9 mouse cellular contexts compared by ENCODE assay signal in genomic region chr3:69535941-69536647, GRCm38 (mm10).
A peak's percentile ranks its signal among the peaks of the same experiment; 100 is the strongest.
DNase-seq lines count a peak whose midpoint lies in the region; ATAC-seq and TF ChIP-seq lines count a peak whose summit lies in the region.
"Had no signal": no experiment of that assay in that cellular context is flagged by ENCODE, and none has a peak within 500 bp of the region (broad histone marks: within the 10 kb centered on the region; RNA-seq: fewer than 3 reads in every experiment).

No protein-coding gene starts in this region.

- no peak for TF ChIP-seq EP300 in lung, postnatal 0 days (IDR thresholded peaks at IDR 0.05)

- no peaks in the 10 kb centered on the region for H3K9me3 ChIP-seq in lung, postnatal 0 days (ENCODE audit: low read length)
- no peaks in the 10 kb centered on the region for H3K9me3 ChIP-seq in forebrain, embryonic 10.5 days
- no peaks in the 10 kb centered on the region for H3K9me3 ChIP-seq in intestine, embryonic 16.5 days (ENCODE audit: control insufficient read depth, low read length)

- TF ChIP-seq POLR2A in small intestine, adult 2 months (IDR thresholded peaks at IDR 0.05; ENCODE audit: low read depth, low read length), result no peak

- no peaks in the 10 kb centered on the region for H3K27me3 ChIP-seq in lung, postnatal 0 days (replicated peaks; ENCODE audit: insufficient read depth, low read length)
- peaks cover 10% of the 10 kb centered on the region; the same call in 1 of the 2 replicates for H3K27me3 ChIP-seq in forebrain, embryonic 10.5 days (ENCODE audit: poor library complexity, severe bottlenecking)
- no peaks in the 10 kb centered on the region for H3K27me3 ChIP-seq in intestine, embryonic 16.5 days (replicated peaks; ENCODE audit: control insufficient read depth, insufficient read depth, low read length)
- no peaks in the 10 kb centered on the region for H3K27me3 ChIP-seq in small intestine, adult 2 months (ENCODE audit: control insufficient read depth, insufficient read depth, low read length)

- no peak overlapping the region for H3K27ac ChIP-seq in lung, postnatal 0 days (ENCODE audit: low read length)
- H3K27ac ChIP-seq in forebrain, embryonic 10.5 days, result peak overlapping the region; percentile 60; the same call in 1 of the 2 replicates
- no peak overlapping the region for H3K27ac ChIP-seq in intestine, embryonic 16.5 days (ENCODE audit: low read length)
- H3K27ac ChIP-seq in small intestine, adult 2 months (ENCODE audit: insufficient read depth, low read depth, low read length), result 0 out of 2 replicates have a peak overlapping the region, but pooled peaks have one; percentile 1

- WGBS in lung, postnatal 0 days, result 36% methylated on average over 25 of the region's 25 CpGs
- 60% methylated on average over 25 of the region's 25 CpGs for WGBS in forebrain, embryonic 10.5 days
- 50% methylated on average over 25 of the region's 25 CpGs for WGBS in intestine, embryonic 16.5 days
- 72% methylated on average over 25 of the region's 25 CpGs for WGBS in small intestine, adult 2 months

- H3K4me2 ChIP-seq in lung, postnatal 0 days (replicated peaks; ENCODE audit: low read depth, low read length), result peak overlapping the region; percentile 4; the same call in 1 of the 2 replicates
- no peak overlapping the region for H3K4me2 ChIP-seq in intestine, embryonic 16.5 days (ENCODE audit: low read depth, low read length)

- H3K9ac ChIP-seq in lung, postnatal 0 days (replicated peaks; ENCODE audit: low read depth), result no peak overlapping the region
- peak overlapping the region; percentile 38; the same call in 1 of the 2 replicates for H3K9ac ChIP-seq in intestine, embryonic 16.5 days (ENCODE audit: low read depth, low read length)

- no peaks in the 10 kb centered on the region for H3K36me3 ChIP-seq in lung, postnatal 0 days (ENCODE audit: insufficient read depth, low read length)
- H3K36me3 ChIP-seq in forebrain, embryonic 10.5 days (replicated peaks), result no peaks in the 10 kb centered on the region
- no peaks in the 10 kb centered on the region for H3K36me3 ChIP-seq in intestine, embryonic 16.5 days (ENCODE audit: control insufficient read depth, insufficient read depth, low read length)
- H3K36me3 ChIP-seq in small intestine, adult 2 months (ENCODE audit: control insufficient read depth, insufficient read depth, low read length), result no peaks in the 10 kb centered on the region

- H3K4me3 ChIP-seq in lung, postnatal 0 days (ENCODE audit: low read depth, low read length), result no peak overlapping the region
- H3K4me3 ChIP-seq in forebrain, embryonic 10.5 days, result peak overlapping the region; percentile 7; the same call in 1 of the 2 replicates
- H3K4me3 ChIP-seq in intestine, embryonic 16.5 days (ENCODE audit: low read length), result no peak overlapping the region
- H3K4me3 ChIP-seq in small intestine, adult 2 months (ENCODE audit: low read depth, low read length), result no peak overlapping the region

- no peak for TF ChIP-seq CTCF in lung, postnatal 0 days (IDR thresholded peaks at IDR 0.05)
- TF ChIP-seq CTCF in small intestine, adult 2 months (IDR thresholded peaks at IDR 0.05; ENCODE audit: extremely low read depth, insufficient read length, insufficient replicate concordance, low read depth, low read length), result no peak

- no peaks in the 10 kb centered on the region for H3K4me1 ChIP-seq in lung, postnatal 0 days (ENCODE audit: insufficient read depth, low read depth, low read length)
- peaks cover 44% of the 10 kb centered on the region for H3K4me1 ChIP-seq in forebrain, embryonic 10.5 days
- H3K4me1 ChIP-seq in intestine, embryonic 16.5 days (ENCODE audit: control insufficient read depth, insufficient read depth, low read length), result peaks cover 3% of the 10 kb centered on the region; the same call in 1 of the 2 replicates
- no peaks in the 10 kb centered on the region for H3K4me1 ChIP-seq in small intestine, adult 2 months (ENCODE audit: control insufficient read depth, insufficient read depth, insufficient read length, low read length)

- peak; percentile 49 for ATAC-seq in lung, postnatal 0 days
- peak; percentile 62 for ATAC-seq in intestine, embryonic 16.5 days

- peak; percentile 32 for DNase-seq in lung, postnatal 0 days (ENCODE audit: low spot score)
- no peak for DNase-seq in lung, postnatal 14 days
- peak; percentile 33 for DNase-seq in forebrain, embryonic 10.5 days (ENCODE audit: extremely low spot score, low spot score)
- no peak for DNase-seq in ovary, postnatal 14 days (ENCODE audit: low spot score)
- no peak for DNase-seq in spleen, postnatal 10 days (ENCODE audit: low spot score in 2 of 2)
- DNase-seq: cerebellum, adult 11 months; gastrocnemius, postnatal 36 days had no signal

Comparison
In these comparisons a context has a peak if more than half of its experiments do, and no peak if none do; other contexts are left out.
1. DNase-seq: peak in lung, postnatal 0 days (single experiment) and forebrain, embryonic 10.5 days (single experiment); none in lung, postnatal 14 days (single experiment), ovary, postnatal 14 days (single experiment) and spleen, postnatal 10 days (0 of 2).
2. H3K27ac ChIP-seq: peak in forebrain, embryonic 10.5 days (single experiment) and small intestine, adult 2 months (single experiment); none in lung, postnatal 0 days (single experiment) and intestine, embryonic 16.5 days (single experiment).